Mouse (Mus musculus): ENCODE measurements at regions not wholly inside any gene's neighbourhood (a gene's known extent, or its start where the extent isn't known, plus 50 kb on each side); places are given as distances from the start of the nearest gene placed in this dataset.

DNA sequence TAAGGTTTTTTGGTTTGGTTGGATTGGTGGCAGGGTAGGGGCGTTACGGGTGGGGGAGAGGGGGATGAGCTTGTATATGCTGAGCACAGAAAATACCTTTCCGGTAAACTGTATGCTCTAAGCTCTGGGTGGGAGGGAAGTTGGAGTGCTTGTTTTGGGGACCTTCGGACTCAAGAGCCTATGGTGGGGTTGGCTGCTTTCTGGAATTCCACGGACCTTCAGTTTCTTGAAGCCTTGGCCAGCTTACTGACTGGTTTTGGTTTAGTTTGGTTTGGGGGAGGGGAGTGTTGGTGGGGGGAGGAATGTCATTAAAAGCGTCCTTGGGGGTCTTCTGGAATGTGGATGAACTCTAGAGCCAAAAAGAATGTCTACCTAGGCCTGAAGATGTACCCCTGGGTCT, 59.6 kb upstream of the Hs6st1 start:
- H3K4me2 ChIP-seq = no peak overlapping the region
- no peaks in the 10 kb centered on the region for H3K27me3 ChIP-seq (ENCODE audit: insufficient read depth, low read length)
- H3K9ac ChIP-seq = no peak overlapping the region
- DNase-seq (no peak), ATAC-seq (ENCODE audit: insufficient read depth) (no peak)
- TF ChIP-seq CTCF (IDR thresholded peaks at IDR 0.05; ENCODE audit: low read depth) = no peak
- H3K36me3 ChIP-seq (ENCODE audit: insufficient read depth) = no peaks in the 10 kb centered on the region
- H3K4me3 ChIP-seq (ENCODE audit: low read depth, low read length) = no peak overlapping the region
- no peak overlapping the region for H3K27ac ChIP-seq (ENCODE audit: low read depth)
- 0 out of 2 replicates have a peak, but pooled peaks cover 3% of the 10 kb centered on the region for H3K4me1 ChIP-seq (ENCODE audit: insufficient read depth)
- WGBS = 71% methylated on average over 6 of the region's 6 CpGs
- no peaks in the 10 kb centered on the region for H3K9me3 ChIP-seq (ENCODE audit: low read depth, low read length)

DNA sequence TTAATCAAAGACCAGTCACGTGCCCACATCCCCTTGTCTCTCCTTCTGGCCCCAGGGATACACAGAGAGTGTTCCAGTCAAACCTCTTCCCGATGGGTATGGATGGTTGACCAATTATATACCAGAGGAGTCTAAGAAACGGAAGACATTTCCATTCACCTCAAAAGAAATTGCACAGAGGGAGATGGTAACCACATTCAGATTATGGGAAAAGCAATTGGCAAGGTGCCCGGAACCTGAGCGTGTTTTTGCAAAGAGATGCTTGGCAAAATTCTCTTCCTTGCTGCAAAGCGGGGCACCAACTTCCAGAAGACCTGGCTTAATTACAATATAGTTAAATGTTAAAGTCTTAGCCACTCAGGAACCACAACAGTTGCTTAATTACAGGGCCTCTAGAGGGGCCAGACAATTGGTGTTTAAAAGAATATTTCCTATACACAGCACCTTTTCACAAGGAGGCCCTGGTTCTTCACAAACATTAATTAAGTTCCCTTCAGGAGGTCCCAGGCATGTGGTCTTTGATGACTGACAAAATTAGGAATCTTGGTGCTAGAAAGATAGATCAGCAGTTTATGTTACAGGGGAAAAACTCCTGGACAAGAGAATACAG, 59.1 kb upstream of the Hs6st1 start:
- Histone ChIP-seq H3K4me1 (ENCODE audit: insufficient read depth) (peaks cover 6% of the 10 kb centered on the region; the same call in 1 of the 2 replicates), H3K4me3 (ENCODE audit: low read depth, low read length) (no peak overlapping the region), H3K4me2 (no peak overlapping the region), H3K27me3 (ENCODE audit: insufficient read depth, low read length) (no peaks in the 10 kb centered on the region), H3K27ac (ENCODE audit: low read depth) (no peak overlapping the region), H3K9ac (no peak overlapping the region), H3K9me3 (ENCODE audit: low read depth, low read length) (no peaks in the 10 kb centered on the region), H3K36me3 (ENCODE audit: insufficient read depth) (no peaks in the 10 kb centered on the region)
- no peak for TF ChIP-seq CTCF (IDR thresholded peaks at IDR 0.05; ENCODE audit: low read depth)
- 57% methylated on average over 6 of the region's 6 CpGs for WGBS
- peak; percentile 71 for DNase-seq
- no peak for ATAC-seq (ENCODE audit: insufficient read depth)

DNA sequence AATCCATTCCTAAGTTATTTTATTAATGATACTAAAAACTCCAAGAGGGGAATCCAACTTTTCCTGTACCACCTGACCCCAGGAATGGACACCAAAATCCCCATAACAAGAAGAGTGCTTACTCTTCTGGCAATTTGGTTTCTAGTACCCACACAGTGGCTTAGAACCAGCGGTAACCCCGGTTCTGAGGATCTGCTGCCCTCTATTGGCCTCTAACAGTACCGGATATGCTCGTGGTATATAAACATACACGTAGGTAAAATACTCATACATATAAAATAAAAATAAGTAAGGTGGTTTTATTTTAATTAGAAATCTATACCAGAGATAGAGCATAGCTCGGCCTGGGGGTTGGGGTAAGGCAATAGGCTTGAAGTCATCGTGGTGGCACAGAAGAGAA, 58.0 kb upstream of the Hs6st1 start:
- DNase-seq (no peak), ATAC-seq (ENCODE audit: insufficient read depth) (no peak)
- no peak overlapping the region for H3K27ac ChIP-seq (ENCODE audit: low read depth)
- no peaks in the 10 kb centered on the region for H3K27me3 ChIP-seq (ENCODE audit: insufficient read depth, low read length)
- 78% methylated on average over 7 of the region's 7 CpGs for WGBS
- no peak overlapping the region for H3K9ac ChIP-seq
- H3K4me1 ChIP-seq (ENCODE audit: insufficient read depth) = peaks cover 6% of the 10 kb centered on the region; the same call in 1 of the 2 replicates
- peak; percentile 32 for TF ChIP-seq CTCF (IDR thresholded peaks at IDR 0.05; ENCODE audit: low read depth)
- no peaks in the 10 kb centered on the region for H3K9me3 ChIP-seq (ENCODE audit: low read depth, low read length)
- H3K4me3 ChIP-seq (ENCODE audit: low read depth, low read length) = no peak overlapping the region
- H3K4me2 ChIP-seq = no peak overlapping the region
- H3K36me3 ChIP-seq (ENCODE audit: insufficient read depth) = no peaks in the 10 kb centered on the region

DNA sequence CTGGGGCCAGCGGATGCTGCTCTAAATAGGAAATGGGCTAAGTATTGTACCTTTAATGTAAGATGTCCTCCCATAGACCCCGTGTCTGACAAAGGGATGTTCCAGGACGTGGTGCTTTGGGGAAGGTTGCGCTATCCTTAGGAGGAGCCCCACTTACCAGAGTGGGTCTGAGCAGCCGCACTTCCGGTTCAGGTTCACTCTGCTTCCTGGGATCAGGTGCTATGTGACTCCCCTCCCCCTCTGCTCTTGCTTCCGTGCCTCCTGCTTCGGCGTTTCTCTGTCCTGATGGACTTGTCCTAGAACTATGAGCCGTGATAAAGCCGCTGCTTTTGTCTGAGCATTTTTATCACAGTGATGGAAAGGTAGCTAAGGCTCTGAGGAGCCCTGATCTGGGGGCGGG, 57.4 kb upstream of the Hs6st1 start:
- H3K27ac ChIP-seq (ENCODE audit: low read depth) = no peak overlapping the region
- no peak overlapping the region for H3K4me3 ChIP-seq (ENCODE audit: low read depth, low read length)
- DNase-seq (no peak), ATAC-seq (ENCODE audit: insufficient read depth) (no peak)
- WGBS = 72% methylated on average over 12 of the region's 12 CpGs
- peaks cover 9% of the 10 kb centered on the region; the same call in 1 of the 2 replicates for H3K4me1 ChIP-seq (ENCODE audit: insufficient read depth)
- H3K9ac ChIP-seq = no peak overlapping the region
- H3K36me3 ChIP-seq (ENCODE audit: insufficient read depth) = no peaks in the 10 kb centered on the region
- H3K4me2 ChIP-seq = no peak overlapping the region
- H3K9me3 ChIP-seq (ENCODE audit: low read depth, low read length) = no peaks in the 10 kb centered on the region
- H3K27me3 ChIP-seq (ENCODE audit: insufficient read depth, low read length) = no peaks in the 10 kb centered on the region
- no peak for TF ChIP-seq CTCF (IDR thresholded peaks at IDR 0.05; ENCODE audit: low read depth)

DNA sequence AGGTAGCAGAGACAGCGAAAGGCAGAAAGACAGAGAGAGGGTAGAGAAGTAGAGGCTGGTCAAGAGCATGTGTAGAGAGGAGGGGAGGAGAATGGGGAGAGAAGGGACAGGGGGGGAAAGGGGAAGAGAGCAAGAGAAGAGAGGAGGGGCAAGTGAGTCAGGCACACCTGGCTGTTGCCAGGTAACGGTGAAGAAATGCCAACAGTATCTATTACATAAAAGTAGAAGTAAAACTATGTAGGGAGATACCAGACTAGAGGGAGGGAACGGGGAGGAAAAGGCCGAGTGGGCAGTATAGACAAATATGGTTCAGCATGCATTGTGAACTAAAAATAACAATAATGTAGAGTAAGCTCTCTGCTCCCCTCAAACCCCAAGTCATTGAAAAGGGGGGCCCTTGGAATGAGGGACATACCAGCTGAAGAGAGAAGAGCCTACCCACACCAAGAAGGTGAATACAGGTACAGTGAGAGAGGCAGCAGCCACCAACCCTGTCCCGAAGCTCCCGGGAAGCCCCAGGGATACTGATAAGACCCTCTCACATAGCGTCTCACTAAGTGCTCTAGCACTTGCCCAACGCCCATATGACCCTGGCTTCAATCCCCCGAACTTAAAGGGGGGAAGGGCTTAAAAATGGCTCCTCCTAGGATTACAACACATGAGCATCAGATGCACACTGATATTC, 56.0 kb upstream of the Hs6st1 start:
- Histone ChIP-seq H3K36me3 (ENCODE audit: insufficient read depth) (no peaks in the 10 kb centered on the region), H3K27me3 (ENCODE audit: insufficient read depth, low read length) (no peaks in the 10 kb centered on the region), H3K4me1 (ENCODE audit: insufficient read depth) (peaks cover 16% of the 10 kb centered on the region), H3K4me3 (ENCODE audit: low read depth, low read length) (no peak overlapping the region), H3K9me3 (ENCODE audit: low read depth, low read length) (no peaks in the 10 kb centered on the region), H3K27ac (ENCODE audit: low read depth) (no peak overlapping the region), H3K4me2 (no peak overlapping the region), H3K9ac (no peak overlapping the region)
- 41% methylated on average over 9 of the region's 9 CpGs for WGBS
- ATAC-seq (ENCODE audit: insufficient read depth) (no peak), DNase-seq (no peak)
- TF ChIP-seq CTCF (IDR thresholded peaks at IDR 0.05; ENCODE audit: low read depth) = no peak

DNA sequence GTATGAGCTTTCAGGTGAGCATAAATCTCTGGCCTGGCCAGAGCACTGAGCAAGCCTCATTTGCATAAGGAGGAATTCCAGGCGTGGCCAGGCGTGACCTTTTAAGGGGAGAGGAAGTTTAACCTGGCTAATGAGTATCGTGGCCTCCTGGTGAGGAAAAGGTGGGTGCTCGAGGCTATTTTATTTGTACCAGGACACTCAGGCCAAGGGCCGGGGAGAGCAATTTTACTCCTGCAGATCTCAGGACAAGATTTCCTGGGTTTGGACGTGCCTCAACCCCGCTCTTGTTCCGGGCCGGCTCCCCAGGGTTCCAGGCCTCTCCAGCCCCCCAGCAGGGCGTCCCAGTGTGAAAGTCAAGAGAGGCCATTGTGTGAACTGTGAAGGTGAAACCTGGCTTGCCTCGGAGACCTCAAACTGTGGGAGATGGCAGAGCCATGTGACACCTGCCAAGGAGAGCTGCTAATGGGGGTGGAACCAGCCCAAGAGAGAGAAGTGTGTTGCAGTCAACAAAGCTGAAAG, 54.3 kb upstream of the Hs6st1 start:
- DNase-seq (peak; percentile 31), ATAC-seq (ENCODE audit: insufficient read depth) (no peak)
- Histone ChIP-seq H3K27ac (ENCODE audit: low read depth) (no peak overlapping the region), H3K27me3 (ENCODE audit: insufficient read depth, low read length) (no peaks in the 10 kb centered on the region), H3K4me2 (no peak overlapping the region), H3K9ac (no peak overlapping the region), H3K36me3 (ENCODE audit: insufficient read depth) (no peaks in the 10 kb centered on the region), H3K9me3 (ENCODE audit: low read depth, low read length) (no peaks in the 10 kb centered on the region), H3K4me1 (ENCODE audit: insufficient read depth) (peaks cover 23% of the 10 kb centered on the region), H3K4me3 (ENCODE audit: low read depth, low read length) (no peak overlapping the region)
- no peak for TF ChIP-seq CTCF (IDR thresholded peaks at IDR 0.05; ENCODE audit: low read depth)
- WGBS = 41% methylated on average over 11 of the region's 11 CpGs

DNA sequence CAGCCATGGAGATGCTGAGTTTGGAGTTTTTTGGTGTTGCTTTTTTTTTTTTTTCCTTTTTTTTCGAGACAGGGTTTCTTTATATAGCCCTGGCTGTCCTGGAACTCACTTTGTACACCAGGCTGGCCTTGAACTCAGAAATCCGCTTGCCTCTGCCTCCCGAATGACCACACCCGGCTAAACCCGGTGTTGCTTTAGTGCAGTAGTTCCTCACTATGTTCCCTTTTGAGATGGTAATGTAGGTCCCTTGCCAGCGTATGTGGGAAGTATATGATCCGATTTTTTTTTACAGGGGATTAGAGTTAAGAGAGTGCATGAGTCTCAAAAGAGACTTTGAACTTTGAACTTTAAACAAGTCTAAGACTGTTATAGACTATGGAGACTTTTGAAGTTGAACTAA, 53.8 kb upstream of the Hs6st1 start:
- no peak for ATAC-seq (ENCODE audit: insufficient read depth)
- Histone ChIP-seq H3K4me2 (no peak overlapping the region), H3K4me3 (ENCODE audit: low read depth, low read length) (no peak overlapping the region), H3K36me3 (ENCODE audit: insufficient read depth) (no peaks in the 10 kb centered on the region), H3K9me3 (ENCODE audit: low read depth, low read length) (no peaks in the 10 kb centered on the region), H3K27me3 (ENCODE audit: insufficient read depth, low read length) (no peaks in the 10 kb centered on the region), H3K4me1 (ENCODE audit: insufficient read depth) (peaks cover 23% of the 10 kb centered on the region), H3K27ac (ENCODE audit: low read depth) (no peak overlapping the region), H3K9ac (no peak overlapping the region)
- WGBS = 67% methylated on average over 7 of the region's 7 CpGs
- TF ChIP-seq CTCF (IDR thresholded peaks at IDR 0.05; ENCODE audit: low read depth) = no peak
- no peak for DNase-seq

All from lung, embryonic 14.5 days (tissue).